Mouse (Mus musculus) spleen, adult 2 months (tissue): Measurements from ENCODE around the gene Setdb1. TPM values are rescaled to one million over a fixed set of nuclear protein-coding genes. Genes with fewer than 3 reads are reported as not detected.
"Not testable (repeated sequence)": the region's sequence is repeated elsewhere in the genome, so short reads cannot be mapped to it uniquely, and the experiment has no call there.

Experiments used
- DNase-seq, 2 experiments: peaks; one replicate each; pipeline versions ENCODE4 v3.0.0 to v3.0.0-alpha.2; 2012 to 2021; ENCODE audit warnings: low spot score in 2 of 2, low read depth in 1 of 2
- H3K27ac ChIP-seq: fragments of 200-500 bp; 2 replicates; pipeline ENCODE4 v1.5.1; 2012; ENCODE audit warnings: low read length, inconsistent platforms; ENCODE audit not compliant: insufficient read depth
- H3K27me3 ChIP-seq: fragments of 200-500 bp; 2 replicates; pipeline ENCODE4 v1.6.1; 2012; ENCODE audit warnings: mild to moderate bottlenecking, moderate library complexity, low read length, inconsistent platforms; ENCODE audit not compliant: control insufficient read depth, insufficient read depth
- H3K36me3 ChIP-seq: fragments of 200-500 bp; 2 replicates; pipeline ENCODE4 v1.6.1; 2012; ENCODE audit warnings: mild to moderate bottlenecking, low read length, inconsistent platforms; ENCODE audit not compliant: control insufficient read depth, insufficient read depth
- H3K4me1 ChIP-seq: fragments of 200-500 bp; 2 replicates; pipeline ENCODE4 v1.6.1; 2011; ENCODE audit warnings: inconsistent platforms; ENCODE audit not compliant: control insufficient read depth, insufficient read depth, insufficient read length
- H3K4me3 ChIP-seq: fragments of 200-500 bp; 2 replicates; pipeline ENCODE4 v1.5.1; 2011; ENCODE audit warnings: mild to moderate bottlenecking, inconsistent platforms; ENCODE audit not compliant: insufficient read depth, insufficient read length; ENCODE audit errors: extremely low read depth
- CTCF ChIP-seq: fragments of 200-500 bp; IDR thresholded peaks from 2 replicates; pipeline ENCODE4 v1.5.1; 2011; ENCODE audit warnings: mild to moderate bottlenecking, inconsistent platforms; ENCODE audit not compliant: insufficient read depth, insufficient read length, insufficient replicate concordance; ENCODE audit errors: extremely low read depth
- POLR2A ChIP-seq: fragments of 200-500 bp; IDR thresholded peaks from 2 replicates; pipeline ENCODE4 v1.6.1; 2011; ENCODE audit warnings: low read depth, low read length, inconsistent platforms
- WGBS: fragments of 180-500 bp; shearing (Covaris S2); methylation state at CpG from one replicate; pipeline ENCODE4 v1.1.7; 2018; 5-methylcytosine and 5-hydroxymethylcytosine counted together
- polyA plus RNA-seq: library from polyadenylated mRNA; depleted of rRNA; stranded (reverse); fragments of >200 nt; gene quantifications from 2 replicates; pipeline ENCODE4 v1.2.3, GENCODE M21; 2012; rRNA removed

Setdb1 gene
- 9.4 and 10.4 TPM in 2 replicates for polyA plus RNA-seq

DNA sequence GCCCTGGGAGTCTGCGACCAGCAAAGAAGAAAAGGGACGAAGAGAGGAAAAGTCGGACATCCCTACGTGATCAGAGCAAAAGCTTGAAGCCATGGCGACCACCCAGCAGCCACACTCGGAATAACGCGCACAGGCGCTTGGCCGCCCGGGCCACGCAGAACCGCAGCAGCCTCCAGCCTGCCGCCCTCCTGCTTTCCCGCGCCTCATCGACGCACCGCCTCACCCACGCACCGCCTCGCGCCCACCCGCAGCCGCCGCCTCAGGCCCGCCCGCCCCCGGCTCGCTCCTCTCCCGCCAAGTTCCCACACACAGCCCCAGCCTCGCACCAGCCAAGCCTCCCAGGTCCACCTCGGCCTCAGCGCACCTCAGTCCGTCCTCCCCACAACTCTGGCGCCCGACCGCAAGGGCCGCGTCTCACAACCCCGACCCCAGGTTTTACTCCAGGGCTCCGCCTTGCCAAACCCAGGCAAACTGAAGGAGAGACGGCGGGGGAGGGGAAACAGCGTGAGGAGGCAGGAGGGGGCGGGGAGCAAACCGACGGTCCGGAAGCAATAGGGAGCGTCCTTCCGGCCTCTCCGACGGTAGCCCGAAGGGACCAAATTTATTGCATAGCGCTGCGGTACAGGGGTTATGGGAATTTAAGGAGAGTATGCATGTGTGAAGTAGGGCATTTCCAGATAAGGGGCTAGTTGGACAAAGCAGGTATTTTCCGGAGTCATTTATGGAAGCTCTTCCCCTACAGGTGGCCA lies at the start of gene Setdb1:
Setdb1 (minus strand) TSS at position 502 of the 749 bp plus-strand sequence.
- peak within 1 kb of the TSS; percentile 60 for H3K4me3 ChIP-seq
- WGBS, result under 1% methylated on average over 28 of the region's 57 CpGs
- H3K27ac ChIP-seq, H3K27me3 ChIP-seq, H3K36me3 ChIP-seq, H3K4me1 ChIP-seq: not testable (repeated sequence)
- peak; percentile 78 to 93 for DNase-seq

DNA sequence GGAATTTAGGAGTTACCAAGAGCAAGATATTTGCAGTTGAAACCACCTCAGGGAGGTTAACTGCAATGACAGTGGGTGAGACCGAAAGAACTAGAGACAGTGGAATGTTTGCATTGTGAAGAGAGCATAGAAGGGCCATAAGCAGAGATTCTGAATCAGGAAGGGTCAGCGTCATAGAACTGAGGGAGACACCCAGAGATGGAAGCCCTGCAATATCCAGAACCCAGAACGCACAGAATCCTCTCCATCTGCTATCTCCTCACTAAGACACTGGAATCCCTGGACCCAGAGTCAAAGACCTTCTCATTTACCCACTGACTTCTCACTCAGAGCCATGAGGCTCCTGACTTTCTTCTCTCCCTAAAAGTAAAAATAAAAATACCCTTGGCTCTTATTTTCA lies 45.7 kb upstream of the Setdb1 start, which contains the start of gene 4930558C23Rik:
4930558C23Rik (minus strand) TSS at position 101 of the 400 bp plus-strand sequence.
- no peaks in the 10 kb centered on the region for H3K4me1 ChIP-seq
- H3K4me3 ChIP-seq, result no peak within 1 kb of the TSS
- 93% methylated on average over 3 of the region's 3 CpGs for WGBS
- TF ChIP-seq POLR2A (no peak), CTCF (no peak)
- DNase-seq, result no peak
- no peaks in the 10 kb centered on the region for H3K27me3 ChIP-seq
- H3K36me3 ChIP-seq, result no peaks in the 10 kb centered on the region
- H3K27ac ChIP-seq, result no peak within 1 kb of the TSS

DNA sequence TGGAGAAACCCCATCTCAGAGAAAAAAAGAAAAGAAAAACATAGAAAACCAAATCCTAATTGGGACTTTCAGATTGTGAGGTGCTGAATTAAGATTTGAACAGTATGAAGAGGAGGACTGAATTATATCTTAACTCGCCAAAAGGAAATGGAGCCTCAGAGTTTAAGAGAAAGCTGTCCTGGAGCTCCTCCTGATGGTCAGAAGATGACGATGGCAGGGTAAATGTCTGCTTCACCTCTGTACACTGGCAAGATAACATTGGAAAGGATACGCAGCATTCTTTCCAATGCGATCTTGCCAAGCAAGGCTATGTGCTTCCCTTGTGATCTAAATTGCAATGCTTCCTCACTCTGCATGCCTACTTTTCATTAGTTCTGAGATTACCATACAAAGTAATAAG lies 37.4 kb upstream of the Setdb1 start:
- H3K27ac ChIP-seq, result no peak overlapping the region
- H3K27me3 ChIP-seq, result no peaks in the 10 kb centered on the region
- H3K4me3 ChIP-seq, result no peak overlapping the region
- DNase-seq, result peak; percentile 1 to 4
- no peaks in the 10 kb centered on the region for H3K4me1 ChIP-seq
- TF ChIP-seq CTCF, result no peak
- no peak for TF ChIP-seq POLR2A
- 67% methylated on average over 4 of the region's 4 CpGs for WGBS
- no peaks in the 10 kb centered on the region for H3K36me3 ChIP-seq

DNA sequence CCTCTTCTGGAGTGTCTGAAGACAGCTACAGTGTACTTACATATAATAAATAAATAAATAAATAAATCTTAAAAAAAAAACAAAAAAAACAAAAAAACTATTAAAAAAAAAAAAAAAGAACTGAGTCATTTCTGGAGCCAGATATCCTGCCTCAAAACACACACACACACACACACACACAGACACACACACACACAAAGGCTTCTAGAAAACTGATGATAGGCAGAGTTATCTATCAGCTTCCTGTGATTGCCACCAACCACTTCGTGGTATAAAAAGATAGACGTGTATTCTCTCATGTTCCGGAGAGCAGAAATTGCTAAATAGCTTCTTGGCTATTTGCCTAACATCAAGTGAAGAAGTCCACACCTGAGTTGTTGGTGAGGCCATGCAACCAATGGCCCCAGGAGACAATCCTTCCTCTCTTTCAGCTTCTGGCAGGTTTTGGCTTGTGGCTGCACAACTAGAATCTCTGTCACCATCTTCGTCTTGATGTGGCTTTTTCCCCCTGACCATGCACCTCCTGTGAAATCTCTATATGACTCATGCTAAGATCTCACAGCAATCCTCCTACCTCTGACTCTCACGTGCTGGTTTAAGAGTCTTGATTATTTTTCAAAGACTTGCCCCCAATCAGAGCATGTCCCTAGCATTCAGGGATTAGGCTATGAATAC lies 28.5 kb upstream of the Setdb1 start:
- peak in 1 of 2 experiments; percentile 18 for DNase-seq
- 50% methylated on average over 5 of the region's 5 CpGs for WGBS
- TF ChIP-seq POLR2A (no peak), CTCF (no peak)

DNA sequence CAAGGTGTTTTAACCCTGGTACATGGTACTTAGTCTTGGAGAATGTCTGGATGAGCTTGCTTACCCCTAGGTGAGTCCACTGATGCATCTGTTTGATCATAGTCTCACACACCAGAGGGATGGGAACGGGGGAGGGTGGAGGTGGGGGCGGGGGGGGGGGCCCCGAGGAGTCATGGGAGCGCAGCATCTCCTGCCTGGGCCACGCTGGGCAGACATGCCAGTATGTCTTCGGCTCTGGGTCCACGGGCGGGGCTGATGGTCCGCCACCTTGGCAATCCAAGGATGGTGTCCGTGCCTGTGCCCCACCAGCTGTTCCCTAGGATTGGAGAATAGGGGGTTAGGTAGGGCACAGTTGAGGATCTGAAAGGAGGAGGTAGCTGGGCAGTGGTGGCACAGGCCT lies 16.2 kb upstream of the Setdb1 start:
- H3K27ac ChIP-seq, result no peak overlapping the region
- H3K27me3 ChIP-seq, result no peaks in the 10 kb centered on the region
- WGBS, result 90% methylated on average over 10 of the region's 10 CpGs
- TF ChIP-seq POLR2A (no peak), CTCF (no peak)
- H3K36me3 ChIP-seq, result no peaks in the 10 kb centered on the region
- H3K4me3 ChIP-seq, result no peak overlapping the region
- H3K4me1 ChIP-seq, result no peaks in the 10 kb centered on the region
- no peak for DNase-seq

More for the DNA sequence above, 28.5 kb upstream of the Setdb1 start:
- no peak overlapping the region for H3K27ac ChIP-seq
- H3K4me3 ChIP-seq, result no peak overlapping the region
- H3K27me3 ChIP-seq, result no peaks in the 10 kb centered on the region
- H3K4me1 ChIP-seq, result no peaks in the 10 kb centered on the region
- no peaks in the 10 kb centered on the region for H3K36me3 ChIP-seq

DNA sequence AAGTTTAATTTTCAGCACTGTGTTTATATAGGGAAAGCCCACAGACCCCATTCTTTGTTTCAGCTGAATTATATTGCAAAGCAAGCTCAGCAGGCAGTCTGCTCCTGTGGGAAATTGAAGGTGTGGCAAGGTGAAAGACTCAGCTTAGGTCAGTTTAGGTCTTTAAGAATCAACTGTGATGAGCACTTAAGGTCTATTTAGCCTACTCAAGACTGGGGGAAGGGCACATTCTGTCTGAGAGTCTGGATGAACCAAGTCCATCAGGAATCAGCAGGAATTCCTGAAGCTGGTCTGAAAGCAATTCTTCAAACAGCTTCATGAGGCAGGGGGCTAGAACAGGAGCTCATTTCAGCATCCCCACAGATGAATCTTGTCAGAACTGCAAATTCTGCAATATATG lies 13.1 kb upstream of the Setdb1 start:
- TF ChIP-seq CTCF (no peak), POLR2A (no peak)
- Histone ChIP-seq H3K36me3 (no peaks in the 10 kb centered on the region), H3K27me3 (no peaks in the 10 kb centered on the region), H3K4me1 (no peaks in the 10 kb centered on the region), H3K27ac (no peak overlapping the region), H3K4me3 (no peak overlapping the region)
- no peak for DNase-seq

DNA sequence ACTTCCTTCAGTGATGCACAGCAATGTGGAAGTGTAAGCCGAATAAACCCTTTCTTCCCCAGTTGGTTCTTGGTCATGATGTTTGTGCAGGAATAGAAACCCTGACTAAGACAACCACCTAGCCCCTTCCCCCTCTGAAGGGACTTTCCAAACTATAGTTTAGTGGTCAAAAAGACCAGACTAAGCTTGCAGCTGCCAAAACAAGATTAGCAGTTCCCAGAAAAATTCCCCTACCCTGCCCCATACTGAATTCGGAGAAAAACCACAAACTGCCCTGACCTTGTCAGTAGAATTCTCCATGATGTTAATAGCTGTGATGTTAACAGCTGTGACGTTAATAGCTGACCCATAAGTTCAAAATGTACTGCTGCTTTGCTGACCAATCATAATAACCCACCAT lies 3.3 kb upstream of the Setdb1 start:
- not testable (repeated sequence) for DNase-seq, H3K27ac ChIP-seq, H3K4me1 ChIP-seq, H3K4me3 ChIP-seq, H3K36me3 ChIP-seq, H3K27me3 ChIP-seq
- 74% methylated on average over 3 of the region's 3 CpGs for WGBS
